Mouse (Mus musculus) liver, adult 2 months (tissue): ENCODE measurements around the gene Tgfa.

Experiments
- CTCF ChIP-seq: fragments of 200-500 bp; IDR thresholded peaks from 2 replicates; pipeline ENCODE4 v1.5.1; 2011; ENCODE audit warnings: low read depth, low read length, control low read depth
- POLR2A ChIP-seq: fragments of 200-500 bp; IDR thresholded peaks from 2 replicates; pipeline ENCODE4 v1.6.1; 2011; ENCODE audit warnings: low read length, control low read depth; ENCODE audit not compliant: insufficient read depth; ENCODE audit errors: extremely low read depth

GRCm38 (mm10) chr6:86152676-86153075 lies 42.3 kb upstream of the Tgfa start:
- TF ChIP-seq CTCF (no peak), POLR2A (no peak)
